Mouse (Mus musculus): ENCODE data around the gene Dysf. TPM values are rescaled to one million over a fixed set of nuclear protein-coding genes. Genes with fewer than 3 reads are reported as not detected.
"Not testable (repeated sequence)": the region's sequence is repeated elsewhere in the genome, so short reads cannot be mapped to it uniquely, and the experiment has no call there.

Gene Dysf
- total RNA-seq (2014; fragmentation: Nextera tagmentation) (not detected in 2 replicates), total RNA-seq (2017) (not detected in 2 replicates)

GRCm38 (mm10) chr6:84008363-84009171 lies at the start of gene Dysf:
Gene Dysf, plus strand, starts transcription at chr6:84008590.
- 0 out of 2 replicates have a peak, but pooled peaks have one; percentile 18 for ATAC-seq (replicated peaks; ENCODE audit: low FRiP score, low TSS enrichment, poor library complexity, severe bottlenecking)

- no peak for ATAC-seq (replicated peaks; ENCODE audit: low FRiP score, low TSS enrichment, poor library complexity, severe bottlenecking)
Measured at GRCm38 (mm10) chr6:83987642-83988041, 20.7 kb upstream of the Dysf start.

- ATAC-seq (replicated peaks; ENCODE audit: low FRiP score, low TSS enrichment, poor library complexity, severe bottlenecking): no peak
Measured at GRCm38 (mm10) chr6:84002716-84003115, 5.7 kb upstream of the Dysf start.

GRCm38 (mm10) chr6:84004295-84004694 lies 4.1 kb upstream of the Dysf start:
- ATAC-seq (replicated peaks; ENCODE audit: low FRiP score, low TSS enrichment, poor library complexity, severe bottlenecking): no peak

- no peak for ATAC-seq (replicated peaks; ENCODE audit: low FRiP score, low TSS enrichment, poor library complexity, severe bottlenecking)
Measured at GRCm38 (mm10) chr6:84009172-84009872, 932 bp downstream of the Dysf start.

- ATAC-seq (replicated peaks; ENCODE audit: low FRiP score, low TSS enrichment, poor library complexity, severe bottlenecking): no peak
Measured at GRCm38 (mm10) chr6:84009915-84010302, 1.5 kb downstream of the Dysf start.

- no peak for ATAC-seq (replicated peaks; ENCODE audit: low FRiP score, low TSS enrichment, poor library complexity, severe bottlenecking)
Measured at GRCm38 (mm10) chr6:84010303-84011225, 2.2 kb downstream of the Dysf start.

- not testable (repeated sequence) for ATAC-seq (replicated peaks; ENCODE audit: low FRiP score, low TSS enrichment, poor library complexity, severe bottlenecking)
Measured at GRCm38 (mm10) chr6:84014961-84015683, 6.7 kb downstream of the Dysf start.

GRCm38 (mm10) chr6:84016851-84017250 lies 8.5 kb downstream of the Dysf start:
- ATAC-seq (replicated peaks; ENCODE audit: low FRiP score, low TSS enrichment, poor library complexity, severe bottlenecking): no peak

GRCm38 (mm10) chr6:84017392-84017791 lies 9.0 kb downstream of the Dysf start:
- no peak for ATAC-seq (replicated peaks; ENCODE audit: low FRiP score, low TSS enrichment, poor library complexity, severe bottlenecking)

GRCm38 (mm10) chr6:84018906-84019550 lies 10.6 kb downstream of the Dysf start:
- ATAC-seq (replicated peaks; ENCODE audit: low FRiP score, low TSS enrichment, poor library complexity, severe bottlenecking): no peak

- ATAC-seq (replicated peaks; ENCODE audit: low FRiP score, low TSS enrichment, poor library complexity, severe bottlenecking): no peak
Measured at GRCm38 (mm10) chr6:84020002-84020401, 11.6 kb downstream of the Dysf start.

GRCm38 (mm10) chr6:84021990-84022389 lies 13.6 kb downstream of the Dysf start:
- ATAC-seq (replicated peaks; ENCODE audit: low FRiP score, low TSS enrichment, poor library complexity, severe bottlenecking): no peak

GRCm38 (mm10) chr6:84025636-84026035 lies 17.2 kb downstream of the Dysf start:
- no peak for ATAC-seq (replicated peaks; ENCODE audit: low FRiP score, low TSS enrichment, poor library complexity, severe bottlenecking)

- ATAC-seq (replicated peaks; ENCODE audit: low FRiP score, low TSS enrichment, poor library complexity, severe bottlenecking): no peak
Measured at GRCm38 (mm10) chr6:84028791-84029190, 20.4 kb downstream of the Dysf start.

GRCm38 (mm10) chr6:84029775-84030174 lies 21.4 kb downstream of the Dysf start:
- no peak for ATAC-seq (replicated peaks; ENCODE audit: low FRiP score, low TSS enrichment, poor library complexity, severe bottlenecking)

- ATAC-seq (replicated peaks; ENCODE audit: low FRiP score, low TSS enrichment, poor library complexity, severe bottlenecking): not testable (repeated sequence)
Measured at GRCm38 (mm10) chr6:84032516-84032915, 24.1 kb downstream of the Dysf start.

- no peak for ATAC-seq (replicated peaks; ENCODE audit: low FRiP score, low TSS enrichment, poor library complexity, severe bottlenecking)
Measured at GRCm38 (mm10) chr6:84043251-84043940, 35.0 kb downstream of the Dysf start.
